Mouse (Mus musculus): ENCODE measurements around the gene Dennd1a.

- TF ChIP-seq POLR2A (IDR thresholded peaks at IDR 0.05; ENCODE audit: control insufficient read depth, low read depth, low read length): no peak
- no peak for TF ChIP-seq CTCF (IDR thresholded peaks at IDR 0.05; ENCODE audit: control insufficient read depth, insufficient read depth, insufficient replicate concordance, low read depth, low read length)
Observed at GRCm38 (mm10) chr2:38129961-38130802, 157.0 kb downstream of the Dennd1a start.
